ENCODE assay signal across 8 mouse cellular contexts in genomic region chr9:108517253-108517930, GRCm38 (mm10). TPM values are rescaled to one million over a fixed set of nuclear protein-coding genes. Genes with fewer than 3 reads are reported as not detected.
DNase-seq lines count a peak whose midpoint lies in the region; ATAC-seq lines count a peak whose summit lies in the region.

No protein-coding gene starts in this region.

- peak; percentile 78 for DNase-seq in T-cell, adult 2 months (ENCODE audit: low spot score)
- peak; percentile 87 to 93 for DNase-seq in cerebellum, postnatal 25 days
- DNase-seq in frontal cortex, postnatal 36 days (ENCODE audit: low spot score in 2 of 2): peak; percentile 68 to 80
- peak; percentile 69 for DNase-seq in left cerebral cortex, adult 11 months (ENCODE audit: low spot score)
- peak; percentile 87 to 92 for DNase-seq in lung, postnatal 4 days
- peak; percentile 92 for DNase-seq in retina, postnatal 1 day
- peak; percentile 95 for DNase-seq in thymus, postnatal 4 days

- peak overlapping the region; percentile 100 for H3K27ac ChIP-seq in hindbrain, embryonic 16.5 days (ENCODE audit: low read depth, low read length)

- H3K4me3 ChIP-seq in hindbrain, embryonic 16.5 days (ENCODE audit: low read length): peak overlapping the region; percentile 91

- under 1% methylated on average over 69 of the region's 95 CpGs for WGBS in hindbrain, embryonic 16.5 days

- no peaks in the 10 kb centered on the region for H3K27me3 ChIP-seq in hindbrain, embryonic 16.5 days (replicated peaks; ENCODE audit: control insufficient read depth, insufficient read depth, low read length)

- H3K9ac ChIP-seq in hindbrain, embryonic 16.5 days (ENCODE audit: low read depth, low read length): peak overlapping the region; percentile 96

- H3K4me2 ChIP-seq in hindbrain, embryonic 16.5 days (ENCODE audit: low read length): peak overlapping the region; percentile 73

- peaks cover 22% of the 10 kb centered on the region for H3K4me1 ChIP-seq in hindbrain, embryonic 16.5 days (ENCODE audit: control insufficient read depth, insufficient read depth, low read depth, low read length)

- ATAC-seq in hindbrain, embryonic 16.5 days: peak; percentile 83

- H3K9me3 ChIP-seq in hindbrain, embryonic 16.5 days (ENCODE audit: control insufficient read depth, low read length): no peaks in the 10 kb centered on the region

- H3K36me3 ChIP-seq in hindbrain, embryonic 16.5 days (ENCODE audit: control insufficient read depth, insufficient read depth, low read length): peaks cover 17% of the 10 kb centered on the region

RNA-seq across cellular contexts. Expression of gene Qrich1, which starts 0.8 kb away (rescaled TPM):
- polyA plus RNA-seq in hindbrain, embryonic 16.5 days (2015; fragmentation: Nextera tagmentation; extraction: Ambion mirVana): 106 and 126 TPM in 2 replicates

RNA-seq across cellular contexts. Expression of gene Qars, which starts 9.9 kb away (rescaled TPM):
- 62.3 and 64.6 TPM in 2 replicates for polyA plus RNA-seq in hindbrain, embryonic 16.5 days (2015; fragmentation: Nextera tagmentation; extraction: Ambion mirVana)

RNA-seq across cellular contexts. Expression of gene Usp19, which starts 27.0 kb away (rescaled TPM):
- polyA plus RNA-seq in hindbrain, embryonic 16.5 days (2015; fragmentation: Nextera tagmentation; extraction: Ambion mirVana): 56.3 and 71.4 TPM in 2 replicates

RNA-seq across cellular contexts. Expression of gene Lamb2, which starts 37.9 kb away (rescaled TPM):
- polyA plus RNA-seq in hindbrain, embryonic 16.5 days (2015; fragmentation: Nextera tagmentation; extraction: Ambion mirVana): 17.1 and 26.5 TPM in 2 replicates

RNA-seq across cellular contexts. Expression of gene Impdh2, which starts 42.7 kb away (rescaled TPM):
- 101 and 110 TPM in 2 replicates for polyA plus RNA-seq in hindbrain, embryonic 16.5 days (2015; fragmentation: Nextera tagmentation; extraction: Ambion mirVana)

Comparison
In these comparisons a context has a peak if more than half of its experiments do, and no peak if none do; other contexts are left out.
1. Peak in every context shown above with its lines: DNase-seq, ATAC-seq, H3K4me3 ChIP-seq and H3K27ac ChIP-seq.